Mouse (Mus musculus): ENCODE measurements at regions not wholly inside any gene's neighbourhood (a gene's known extent, or its start where the extent isn't known, plus 50 kb on each side); places are given as distances from the start of the nearest gene placed in this dataset.

DNA sequence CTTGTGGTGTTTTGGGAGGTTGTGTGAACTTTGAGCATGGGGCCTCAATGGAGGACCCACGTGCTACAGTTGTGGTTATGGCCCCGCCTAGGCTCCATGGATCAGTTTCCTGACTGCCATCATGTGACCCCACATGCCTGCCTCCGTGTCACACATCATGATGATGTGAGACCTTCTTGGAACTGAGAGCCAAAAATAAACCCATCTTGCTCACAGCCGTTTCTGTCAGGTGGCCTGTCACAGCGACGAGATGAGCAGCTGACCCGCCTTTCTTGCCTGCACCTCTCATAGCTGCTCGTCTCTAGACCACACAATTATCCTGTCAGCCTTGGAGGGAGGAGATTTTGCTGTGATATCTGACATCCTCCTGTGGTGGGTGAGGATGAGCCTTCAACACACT, 60.4 kb upstream of the Lrpap1 start:
- TF ChIP-seq POLR2A (IDR thresholded peaks at IDR 0.05; ENCODE audit: insufficient read depth, low read depth, low read length) (no peak), CTCF (IDR thresholded peaks at IDR 0.05; ENCODE audit: insufficient read depth, low read depth, low read length) (no peak)

Data from olfactory bulb, adult 2 months (tissue).